Mouse (Mus musculus): Measurements from ENCODE around the gene Tanc2.

- no peak for TF ChIP-seq POLR2A (IDR thresholded peaks at IDR 0.05; ENCODE audit: low read depth, low read length)
- no peak for TF ChIP-seq CTCF (IDR thresholded peaks at IDR 0.05; ENCODE audit: extremely low read depth, insufficient read depth, insufficient read length, insufficient replicate concordance)
These were observed 246.6 kb downstream of the Tanc2 start for GRCm38 (mm10) chr11:105836344-105836891.

Data from spleen, adult 2 months (tissue).